ENCODE assay signal across 24 mouse cellular contexts in genomic region chr2:102136184-102136583, GRCm38 (mm10). TPM values are rescaled to one million over a fixed set of nuclear protein-coding genes. Genes with fewer than 3 reads are reported as not detected.
A peak's percentile ranks its signal among the peaks of the same experiment; 100 is the strongest.
DNase-seq lines count a peak whose midpoint lies in the region; ATAC-seq and TF ChIP-seq lines count a peak whose summit lies in the region.
"Had no signal": no experiment of that assay in that cellular context is flagged by ENCODE, and none has a peak within 500 bp of the region (broad histone marks: within the 10 kb centered on the region; RNA-seq: fewer than 3 reads in every experiment).

No protein-coding gene starts in this region.

- no peaks in the 10 kb centered on the region for H3K36me3 ChIP-seq in forebrain, embryonic 13.5 days (ENCODE audit: poor library complexity, severe bottlenecking)
- H3K36me3 ChIP-seq in forebrain, postnatal 0 days (ENCODE audit: insufficient read depth) = no peaks in the 10 kb centered on the region
- H3K36me3 ChIP-seq in limb, embryonic 13.5 days = no peaks in the 10 kb centered on the region
- H3K36me3 ChIP-seq: forebrain, embryonic 15.5 days; G1E; heart, embryonic 13.5 days; kidney, embryonic 15.5 days; liver, embryonic 15.5 days; midbrain, embryonic 12.5 days; neural tube, embryonic 13.5 days had no signal

- no peak for DNase-seq in forebrain, postnatal 0 days
- DNase-seq in left cerebral cortex, adult 2 months (ENCODE audit: extremely low spot score in 1 of 2, low spot score in 2 of 2) = no peak
- DNase-seq in left cerebral cortex, postnatal 4 days = no peak
- DNase-seq in right cerebral cortex, postnatal 4 days = no peak
- DNase-seq in frontal cortex, postnatal 36 days (ENCODE audit: low spot score in 2 of 2) = no peak
- DNase-seq: adrenal gland, postnatal 10 days; cerebellum, postnatal 14 days; heart, adult 11 months; kidney, postnatal 4 days; layer of hippocampus, adult 9-11 months had no signal

- H3K27ac ChIP-seq in forebrain, embryonic 13.5 days = 0 out of 2 replicates have a peak overlapping the region, but pooled peaks have one; percentile 14
- H3K27ac ChIP-seq in forebrain, postnatal 0 days (ENCODE audit: low read depth, low read length) = no peak overlapping the region
- H3K27ac ChIP-seq in left cerebral cortex, adult 2 months = 0 out of 2 replicates have a peak overlapping the region, but pooled peaks have one; percentile 24
- H3K27ac ChIP-seq in limb, embryonic 13.5 days = 0 out of 2 replicates have a peak overlapping the region, but pooled peaks have one; percentile 18
- H3K27ac ChIP-seq: heart, embryonic 13.5 days; kidney, embryonic 15.5 days; liver, embryonic 15.5 days; macrophage; midbrain, embryonic 12.5 days had no signal

- no peak for ATAC-seq in forebrain, embryonic 13.5 days
- ATAC-seq in forebrain, postnatal 0 days = no peak
- ATAC-seq in limb, embryonic 13.5 days (ENCODE audit: low FRiP score, low read depth) = no peak
- ATAC-seq: activated CD4-positive, CD25-positive, alpha-beta regulatory T cell, adult 4 months; CD4-positive, CD25-positive, alpha-beta regulatory T cell, adult 4 months; intestine, postnatal 0 days had no signal

- H3K27me3 ChIP-seq in forebrain, embryonic 13.5 days = no peaks in the 10 kb centered on the region
- H3K27me3 ChIP-seq in forebrain, postnatal 0 days (ENCODE audit: insufficient read depth, low read length) = no peaks in the 10 kb centered on the region
- H3K27me3 ChIP-seq in limb, embryonic 13.5 days = no peaks in the 10 kb centered on the region
- H3K27me3 ChIP-seq: forebrain, embryonic 15.5 days; heart, embryonic 13.5 days; liver, embryonic 15.5 days; midbrain, embryonic 12.5 days; neural tube, embryonic 13.5 days had no signal

- intact Hi-C loops in left cerebral cortex, adult 2 months (cut with DNase I) = no loop called here
- intact Hi-C loops in left cerebral cortex, postnatal 4 days (cut with DNase I) = no loop called here

- H3K9me3 ChIP-seq in forebrain, embryonic 13.5 days (replicated peaks) = no peaks in the 10 kb centered on the region
- H3K9me3 ChIP-seq in forebrain, postnatal 0 days (ENCODE audit: low read length) = no peaks in the 10 kb centered on the region
- H3K9me3 ChIP-seq in limb, embryonic 13.5 days = no peaks in the 10 kb centered on the region
- H3K9me3 ChIP-seq: forebrain, embryonic 15.5 days; G1E; heart, embryonic 13.5 days; kidney, embryonic 15.5 days; liver, embryonic 15.5 days; midbrain, embryonic 12.5 days; neural tube, embryonic 13.5 days had no signal

- H3K4me2 ChIP-seq in forebrain, embryonic 13.5 days = no peak overlapping the region
- no peak overlapping the region for H3K4me2 ChIP-seq in forebrain, postnatal 0 days (ENCODE audit: low read depth)
- no peak overlapping the region for H3K4me2 ChIP-seq in limb, embryonic 13.5 days (replicated peaks)
- H3K4me2 ChIP-seq: forebrain, embryonic 15.5 days; heart, embryonic 13.5 days; kidney, embryonic 15.5 days; liver, embryonic 15.5 days; midbrain, embryonic 12.5 days; neural tube, embryonic 13.5 days had no signal

- no peak for TF ChIP-seq CTCF in forebrain, postnatal 0 days (IDR thresholded peaks at IDR 0.05; ENCODE audit: low read depth)
- no peak for TF ChIP-seq CTCF in left cerebral cortex, adult 2 months (IDR thresholded peaks at IDR 0.05)

- no peak overlapping the region for H3K4me3 ChIP-seq in forebrain, embryonic 13.5 days
- H3K4me3 ChIP-seq in forebrain, postnatal 0 days (ENCODE audit: low read depth, low read length) = no peak overlapping the region
- no peak overlapping the region for H3K4me3 ChIP-seq in left cerebral cortex, adult 2 months
- no peak overlapping the region for H3K4me3 ChIP-seq in limb, embryonic 13.5 days
- H3K4me3 ChIP-seq: erythroblast, embryonic 14.5 days; forebrain, embryonic 15.5 days; heart, embryonic 13.5 days; kidney, embryonic 15.5 days; liver, embryonic 15.5 days; midbrain, embryonic 12.5 days; neural tube, embryonic 13.5 days had no signal

- no peak overlapping the region for H3K9ac ChIP-seq in forebrain, embryonic 13.5 days
- H3K9ac ChIP-seq in forebrain, postnatal 0 days = no peak overlapping the region
- no peak overlapping the region for H3K9ac ChIP-seq in limb, embryonic 13.5 days
- H3K9ac ChIP-seq: forebrain, embryonic 15.5 days; heart, embryonic 13.5 days; kidney, embryonic 15.5 days; liver, embryonic 15.5 days; midbrain, embryonic 12.5 days; neural tube, embryonic 13.5 days had no signal

- WGBS in forebrain, embryonic 13.5 days = 84% methylated on average over 3 of the region's 3 CpGs
- 77% methylated on average over 3 of the region's 3 CpGs for WGBS in forebrain, postnatal 0 days
- WGBS in limb, embryonic 13.5 days = 70% methylated on average over 3 of the region's 3 CpGs

- H3K4me1 ChIP-seq in forebrain, embryonic 13.5 days = peaks cover 76% of the 10 kb centered on the region
- peaks cover 20% of the 10 kb centered on the region for H3K4me1 ChIP-seq in forebrain, postnatal 0 days (ENCODE audit: insufficient read depth)
- peaks cover 98% of the 10 kb centered on the region for H3K4me1 ChIP-seq in limb, embryonic 13.5 days

RNA-seq across cellular contexts. Expression of gene Ldlrad3, which starts 50.0 kb away (rescaled TPM):
- polyA plus RNA-seq in forebrain, embryonic 13.5 days (2015; fragmentation: Nextera tagmentation; extraction: Ambion mirVana) = 35.9 and 39.6 TPM in 2 replicates
- 20.9 and 23.4 TPM in 2 replicates for total RNA-seq in forebrain, postnatal 0 days (2014; rRNA removed)
- 14.5 and 20.9 TPM in 2 replicates for polyA plus RNA-seq in forebrain, postnatal 0 days (2015; fragmentation: Nextera tagmentation; extraction: Ambion mirVana)
- 10 to 100 TPM in 1 of 2 experiments, 1 to 10 TPM in 1; 9.1 to 10.3 TPM for total RNA-seq in left cerebral cortex, adult 2 months (2021)
- total RNA-seq in left cerebral cortex, postnatal 4 days (2021) = 10 to 100 TPM; 21.6 to 23.0 TPM
- 63.6 and 71.9 TPM in 2 replicates for polyA plus RNA-seq in limb, embryonic 13.5 days (2015; fragmentation: Nextera tagmentation; extraction: Ambion mirVana)
- polyA plus RNA-seq: erythroblast, embryonic 14.5 days had no signal
